Mouse (Mus musculus) layer of hippocampus, postnatal 36 days (tissue): Measurements from ENCODE around the gene Clk1. TPM values are rescaled to one million over a fixed set of nuclear protein-coding genes. Genes with fewer than 3 reads are reported as not detected.

ENCODE experiments used
- DNase-seq, 2 experiments: peaks; one replicate each; pipeline ENCODE4 v3.0.0; 2022
- total RNA-seq, 2 experiments: library from RNA; stranded (reverse); gene quantifications; 2 replicates each; pipeline ENCODE4 v1.2.3; 2021

Clk1 gene
- total RNA-seq, result 100 to 1,000 TPM; 167 to 174 TPM

GRCm38 (mm10) chr1:58423371-58424248, at the start of gene Clk1:
Gene Clk1 (minus strand): TSS chr1:58424066.
- DNase-seq, result peak; percentile 95 to 97

- DNase-seq, result no peak
These were observed 41.7 kb upstream of the Clk1 start for GRCm38 (mm10) chr1:58465561-58465960.

GRCm38 (mm10) chr1:58465042-58465441, 41.2 kb upstream of the Clk1 start:
- DNase-seq, result peak in 1 of 2 experiments; percentile 24

GRCm38 (mm10) chr1:58463935-58464334, 40.1 kb upstream of the Clk1 start:
- DNase-seq, result no peak

GRCm38 (mm10) chr1:58460566-58460965, 36.7 kb upstream of the Clk1 start:
- no peak for DNase-seq

GRCm38 (mm10) chr1:58458867-58459266, 35.0 kb upstream of the Clk1 start:
- DNase-seq, result no peak

- no peak for DNase-seq
These were observed 34.3 kb upstream of the Clk1 start for GRCm38 (mm10) chr1:58458175-58458574.

- no peak for DNase-seq
These were observed 30.4 kb upstream of the Clk1 start for GRCm38 (mm10) chr1:58454316-58454715.

- DNase-seq, result no peak
These were observed 24.5 kb upstream of the Clk1 start for GRCm38 (mm10) chr1:58448396-58448795.

GRCm38 (mm10) chr1:58447766-58448165, 23.9 kb upstream of the Clk1 start:
- DNase-seq, result no peak

- no peak for DNase-seq
These were observed 22.0 kb upstream of the Clk1 start for GRCm38 (mm10) chr1:58445861-58446260.

- DNase-seq, result peak; percentile 90 to 93
These were observed 21.4 kb upstream of the Clk1 start, which contains the start of the genes Nif3l1 and Ppil3 for GRCm38 (mm10) chr1:58445143-58445722. Gene Nif3l1 (plus strand): TSS chr1:58445151. Gene Ppil3 (minus strand): TSS chr1:58445486.

GRCm38 (mm10) chr1:58444691-58445090, 20.8 kb upstream of the Clk1 start:
- no peak for DNase-seq

GRCm38 (mm10) chr1:58424551-58424950, 685 bp upstream of the Clk1 start:
- DNase-seq, result no peak

- no peak for DNase-seq
These were observed 987 bp downstream of the Clk1 start for GRCm38 (mm10) chr1:58422879-58423278.

- DNase-seq, result no peak
These were observed 2.9 kb downstream of the Clk1 start for GRCm38 (mm10) chr1:58420961-58421360.

GRCm38 (mm10) chr1:58420032-58420431, 3.8 kb downstream of the Clk1 start:
- DNase-seq, result no peak

- no peak for DNase-seq
These were observed 7.8 kb downstream of the Clk1 start for GRCm38 (mm10) chr1:58416048-58416447.

GRCm38 (mm10) chr1:58415442-58415841, 8.4 kb downstream of the Clk1 start:
- DNase-seq, result no peak

GRCm38 (mm10) chr1:58410776-58411175, 13.1 kb downstream of the Clk1 start:
- no peak for DNase-seq

- DNase-seq, result no peak
These were observed 13.7 kb downstream of the Clk1 start for GRCm38 (mm10) chr1:58410198-58410588.

GRCm38 (mm10) chr1:58409553-58410197, 14.2 kb downstream of the Clk1 start:
- no peak for DNase-seq

GRCm38 (mm10) chr1:58408141-58408540, 15.7 kb downstream of the Clk1 start:
- DNase-seq, result no peak
